Mouse (Mus musculus): ENCODE measurements around the gene Olfr220. TPM values are rescaled to one million over a fixed set of nuclear protein-coding genes. Genes with fewer than 3 reads are reported as not detected.

Olfr220 gene
- polyA plus RNA-seq, 1 experiment from 2014 or later, result not detected

Other genes with a start within 250 kb of the Olfr220 start
- gene Olfr419, start 190.0 kb upstream of the Olfr220 start, polyA plus RNA-seq (2015; fragmentation: Nextera tagmentation; extraction: Ambion mirVana), result not detected in 2 replicates
- gene Mptx1, start 111.6 kb upstream of the Olfr220 start, polyA plus RNA-seq (2015; fragmentation: Nextera tagmentation; extraction: Ambion mirVana), result not detected in 2 replicates
- gene Olfr417, start 77.0 kb upstream of the Olfr220 start, polyA plus RNA-seq (2015; fragmentation: Nextera tagmentation; extraction: Ambion mirVana), result not detected in 2 replicates
- gene Olfr248, start 51.0 kb upstream of the Olfr220 start, polyA plus RNA-seq (2015; fragmentation: Nextera tagmentation; extraction: Ambion mirVana), result not detected in 2 replicates
- gene Olfr414, start 18.0 kb upstream of the Olfr220 start, polyA plus RNA-seq (2015; fragmentation: Nextera tagmentation; extraction: Ambion mirVana), result not detected in 2 replicates
- 1.2 and 1.5 TPM in 2 replicates for gene Fmn2, start 59.7 kb downstream of the Olfr220 start, polyA plus RNA-seq (2015; fragmentation: Nextera tagmentation; extraction: Ambion mirVana)

Data from limb, embryonic 13.5 days (tissue).